Mouse (Mus musculus): ENCODE results near the gene Crebl2.

DNA sequence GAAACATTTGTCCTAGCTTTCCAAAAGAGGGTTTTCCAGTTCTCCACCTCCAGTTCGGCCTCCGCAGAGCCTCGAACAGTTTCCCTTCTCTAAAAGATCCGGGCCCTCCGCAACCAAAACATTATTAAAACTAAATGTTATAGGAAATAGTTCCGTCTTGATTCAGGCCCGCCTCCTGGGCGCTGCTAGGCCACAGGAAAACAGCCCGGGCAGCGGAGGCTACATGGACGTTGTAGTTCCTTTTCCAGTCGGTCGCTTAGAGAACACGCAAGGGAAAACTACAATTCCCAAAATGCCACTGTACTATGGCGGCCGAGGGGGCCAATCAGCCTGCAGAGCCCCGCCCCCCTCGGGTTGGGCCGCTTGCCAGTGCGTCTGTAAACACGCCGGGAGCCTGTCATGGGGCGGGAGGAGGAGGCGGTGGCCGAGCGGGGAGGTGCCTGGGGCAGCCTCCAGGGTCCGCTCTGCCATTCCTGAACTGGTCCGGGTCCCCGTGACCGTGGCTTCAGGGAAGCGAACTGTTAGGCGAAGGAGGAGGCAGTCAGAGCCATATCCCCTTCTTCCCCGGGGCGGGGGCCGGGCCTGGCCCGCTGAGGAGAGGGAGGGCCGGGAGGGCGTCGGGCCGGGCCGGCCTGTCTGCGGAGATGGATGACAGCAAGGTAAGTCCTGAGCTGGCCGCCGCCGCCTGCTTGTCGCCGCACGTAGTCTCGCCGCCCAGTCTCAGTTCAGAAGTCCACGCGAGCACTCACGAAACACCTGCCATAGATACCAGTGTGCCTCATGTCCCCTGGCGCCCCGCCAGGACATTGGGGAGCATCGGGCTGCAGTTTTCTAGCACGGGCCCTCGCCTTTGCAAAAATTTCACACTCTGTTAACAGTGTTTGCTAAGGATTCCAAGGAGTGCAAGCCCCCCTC lies at the start of gene Crebl2:
- peak; percentile 46 for TF ChIP-seq CTCF (IDR thresholded peaks at IDR 0.05; ENCODE audit: low read depth)
- peak; percentile 83 for TF ChIP-seq EP300 (IDR thresholded peaks at IDR 0.05; ENCODE audit: low read depth)
